Mouse (Mus musculus) liver, postnatal 0 days (tissue): ENCODE data around the gene Tcf20.

ENCODE experiments used
- CTCF ChIP-seq: sonication (generic); IDR thresholded peaks from 2 replicates; pipeline ENCODE4 v1.5.1; 2016; ENCODE audit warnings: antibody characterized with exemption, low read depth
- EP300 ChIP-seq: IDR thresholded peaks from 2 replicates; pipeline ENCODE4 v1.6.1; 2016; ENCODE audit warnings: antibody characterized with exemption, low read depth, mild to moderate bottlenecking

GRCm38 (mm10) chr15:82839146-82839545 is 148.5 kb downstream of the Tcf20 start:
- no peak for TF ChIP-seq CTCF
- no peak for TF ChIP-seq EP300
